Comparison of ENCODE assay signal across 8 mouse cellular contexts in the genomic region with DNA sequence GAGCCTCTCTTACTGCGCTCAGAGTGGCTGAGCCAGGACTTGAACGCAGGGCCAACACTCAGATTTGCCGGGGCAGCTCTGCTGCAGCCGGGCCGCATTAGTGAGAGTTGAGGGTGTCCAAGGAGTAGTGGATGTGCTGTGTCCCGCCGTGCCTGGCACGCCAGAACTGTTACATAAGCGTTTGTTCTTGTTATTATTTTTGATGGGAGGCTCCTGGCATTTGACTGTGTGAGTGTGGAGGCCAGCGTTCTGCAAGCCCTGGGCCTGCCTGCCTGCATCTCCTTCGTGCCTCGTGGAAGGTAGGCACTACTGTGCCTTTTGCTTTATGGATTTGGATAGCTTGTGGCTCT. TPM values are rescaled to one million over a fixed set of nuclear protein-coding genes. Genes with fewer than 3 reads are reported as not detected.
DNase-seq lines count a peak whose midpoint lies in the region; ATAC-seq and TF ChIP-seq lines count a peak whose summit lies in the region.

No protein-coding gene starts in this region.

- peak; percentile 80 to 88 for DNase-seq in adrenal gland, adult (ENCODE audit: inconsistent age in 2 of 2, low spot score in 1 of 2)
- no peak for DNase-seq in adrenal gland, postnatal 25 days
- no peak for DNase-seq in neural tube, embryonic 10.5 days (ENCODE audit: extremely low spot score, low spot score)
- DNase-seq in heart, postnatal 14 days = peak; percentile 61 to 64
- DNase-seq in lung, embryonic 14.5 days = no peak
- DNase-seq in thymus, adult 18-20 months = no peak

- H3K27me3 ChIP-seq in neural tube, embryonic 13.5 days = peaks cover 68% of the 10 kb centered on the region
- no peaks in the 10 kb centered on the region; the same call in 1 of the 2 replicates for H3K27me3 ChIP-seq in lung, embryonic 14.5 days (ENCODE audit: insufficient read depth, low read length)

- H3K9me3 ChIP-seq in neural tube, embryonic 13.5 days = peaks cover 6% of the 10 kb centered on the region
- H3K9me3 ChIP-seq in lung, embryonic 14.5 days (ENCODE audit: low read depth, low read length) = no peaks in the 10 kb centered on the region

- H3K36me3 ChIP-seq in neural tube, embryonic 13.5 days = no peaks in the 10 kb centered on the region
- peaks cover 24% of the 10 kb centered on the region for H3K36me3 ChIP-seq in lung, embryonic 14.5 days (ENCODE audit: insufficient read depth)

- ATAC-seq in neural tube, embryonic 13.5 days (ENCODE audit: low read depth) = no peak
- no peak for ATAC-seq in lung, embryonic 14.5 days (ENCODE audit: insufficient read depth)
- ATAC-seq in megakaryocyte progenitor cell, adult 5-6 weeks (replicated peaks; ENCODE audit: poor library complexity) = no peak

- H3K4me2 ChIP-seq in neural tube, embryonic 13.5 days = peak overlapping the region; percentile 70; the same call in 1 of the 2 replicates
- peak overlapping the region; percentile 92 for H3K4me2 ChIP-seq in lung, embryonic 14.5 days

- TF ChIP-seq CTCF in lung, embryonic 14.5 days (IDR thresholded peaks at IDR 0.05; ENCODE audit: low read depth) = no peak

- H3K4me3 ChIP-seq in neural tube, embryonic 13.5 days = peak overlapping the region; percentile 8
- peak overlapping the region; percentile 80 for H3K4me3 ChIP-seq in lung, embryonic 14.5 days (ENCODE audit: low read depth, low read length)

- H3K9ac ChIP-seq in neural tube, embryonic 13.5 days = no peak overlapping the region
- peak overlapping the region; percentile 63 for H3K9ac ChIP-seq in lung, embryonic 14.5 days

- H3K4me1 ChIP-seq in neural tube, embryonic 13.5 days (replicated peaks) = peaks cover 20% of the 10 kb centered on the region
- H3K4me1 ChIP-seq in lung, embryonic 14.5 days (ENCODE audit: insufficient read depth) = no peaks in the 10 kb centered on the region

- 88% methylated on average over 12 of the region's 12 CpGs for WGBS in neural tube, embryonic 13.5 days
- 54% methylated on average over 12 of the region's 12 CpGs for WGBS in lung, embryonic 14.5 days

- no peak overlapping the region for H3K27ac ChIP-seq in neural tube, embryonic 13.5 days (replicated peaks)
- no peak overlapping the region for H3K27ac ChIP-seq in lung, embryonic 14.5 days (ENCODE audit: low read depth)

- intact Hi-C loops in heart, postnatal 14 days (cut with DNase I) = no loop called here

RNA-seq across cellular contexts. Expression of a gene that starts 1.3 kb away (rescaled TPM):
- 37.4 and 40.5 TPM in 2 replicates for total RNA-seq in adrenal gland, postnatal 25 days (2021)
- 40.1 and 41.9 TPM in 2 replicates for polyA plus RNA-seq in neural tube, embryonic 13.5 days (2015; fragmentation: Nextera tagmentation; extraction: Ambion mirVana)
- total RNA-seq in heart, postnatal 14 days (2021) = 10 to 100 TPM; 35.0 to 35.2 TPM
- 41.6 and 43.3 TPM in 2 replicates for polyA plus RNA-seq in lung, embryonic 14.5 days (2014; fragmentation: Nextera tagmentation; extraction: Ambion mirVana)
- total RNA-seq in megakaryocyte progenitor cell, adult 5-6 weeks (2015) = 15.5 and 18.0 TPM in 2 replicates
- total RNA-seq in megakaryocyte progenitor cell, adult 5-6 weeks (2017) = 18.4 and 20.0 TPM in 2 replicates

RNA-seq across cellular contexts. Expression of a gene that starts 2.2 kb away (rescaled TPM):
- 483 and 585 TPM in 2 replicates for total RNA-seq in adrenal gland, postnatal 25 days (2021)
- polyA plus RNA-seq in neural tube, embryonic 13.5 days (2015; fragmentation: Nextera tagmentation; extraction: Ambion mirVana) = 2.2 and 2.3 TPM in 2 replicates
- 100 to 1,000 TPM; 108 to 124 TPM for total RNA-seq in heart, postnatal 14 days (2021)
- 73.4 and 77.4 TPM in 2 replicates for polyA plus RNA-seq in lung, embryonic 14.5 days (2014; fragmentation: Nextera tagmentation; extraction: Ambion mirVana)
- 19.6 and 22.4 TPM in 2 replicates for total RNA-seq in megakaryocyte progenitor cell, adult 5-6 weeks (2015)
- 15.6 and 16.3 TPM in 2 replicates for total RNA-seq in megakaryocyte progenitor cell, adult 5-6 weeks (2017)

RNA-seq across cellular contexts. Expression of a gene that starts 29.6 kb away (rescaled TPM):
- 12.1 and 15.7 TPM in 2 replicates for total RNA-seq in adrenal gland, postnatal 25 days (2021)
- polyA plus RNA-seq in neural tube, embryonic 13.5 days (2015; fragmentation: Nextera tagmentation; extraction: Ambion mirVana) = 9.1 and 9.3 TPM in 2 replicates
- 10 to 100 TPM; 20.3 to 22.8 TPM for total RNA-seq in heart, postnatal 14 days (2021)
- 10.0 and 12.3 TPM in 2 replicates for polyA plus RNA-seq in lung, embryonic 14.5 days (2014; fragmentation: Nextera tagmentation; extraction: Ambion mirVana)
- 3.7 TPM in 1 of 2 replicates, not detected in the other for total RNA-seq in megakaryocyte progenitor cell, adult 5-6 weeks (2015)
- total RNA-seq in megakaryocyte progenitor cell, adult 5-6 weeks (2017) = not detected in 2 replicates

RNA-seq across cellular contexts. Expression of a gene that starts 59.0 kb away (rescaled TPM):
- 187 and 190 TPM in 2 replicates for total RNA-seq in adrenal gland, postnatal 25 days (2021)
- polyA plus RNA-seq in neural tube, embryonic 13.5 days (2015; fragmentation: Nextera tagmentation; extraction: Ambion mirVana) = 326 and 340 TPM in 2 replicates
- total RNA-seq in heart, postnatal 14 days (2021) = 100 to 1,000 TPM in 1 of 2 experiments, 10 to 100 TPM in 1; 93.8 to 102 TPM
- polyA plus RNA-seq in lung, embryonic 14.5 days (2014; fragmentation: Nextera tagmentation; extraction: Ambion mirVana) = 275 and 293 TPM in 2 replicates
- total RNA-seq in megakaryocyte progenitor cell, adult 5-6 weeks (2015) = 102 and 116 TPM in 2 replicates
- total RNA-seq in megakaryocyte progenitor cell, adult 5-6 weeks (2017) = 51.7 and 56.5 TPM in 2 replicates

Comparison
In these comparisons a context has a peak if more than half of its experiments do, and no peak if none do; other contexts are left out.
1. DNase-seq: peak in adrenal gland, adult (2 of 2) and heart, postnatal 14 days (2 of 2); none in adrenal gland, postnatal 25 days (single experiment), neural tube, embryonic 10.5 days (single experiment), lung, embryonic 14.5 days (single experiment) and thymus, adult 18-20 months (0 of 2).
2. RNA of a gene that starts 2.2 kb away (total RNA-seq): 483 to 585 TPM in adrenal gland, postnatal 25 days and 108 to 124 TPM in heart, postnatal 14 days; 15.6 to 22.4 TPM in megakaryocyte progenitor cell, adult 5-6 weeks; every median in the first group is over 4 times any median in the second.